Mouse (Mus musculus) MEL (cell line): Measurements from ENCODE around the gene Trp53tg5.

Experiments used
- CTCF ChIP-seq, 3 experiments: IDR thresholded peaks in 2 of 3; conservative IDR thresholded peaks in 1 of 3; 2 replicates each; pipeline ENCODE4 v1.5.1; 2011 to 2012; ENCODE audit warnings: low read length in 3 of 3, low read depth in 2 of 3, mild to moderate bottlenecking in 2 of 3, improper control_type of control experiment in 1 of 3, inconsistent platforms in 1 of 3, mixed read lengths in 1 of 3, moderate library complexity in 1 of 3; ENCODE audit not compliant: control insufficient read depth in 1 of 3, insufficient read depth in 1 of 3, poor library complexity in 1 of 3, severe bottlenecking in 1 of 3
- ELF1 ChIP-seq: IDR thresholded peaks from 2 replicates; pipeline ENCODE4 v1.6.1; 2014; ENCODE audit warnings: low read depth, mild to moderate bottlenecking, inconsistent platforms, low read length, improper control_type of control experiment, moderate library complexity
- ETS1 ChIP-seq: IDR thresholded peaks from 2 replicates; pipeline ENCODE4 v1.6.1; 2012; ENCODE audit warnings: low read depth, mild to moderate bottlenecking, inconsistent platforms, low read length, improper control_type of control experiment, moderate library complexity
- MAFK ChIP-seq: IDR thresholded peaks from 2 replicates; pipeline ENCODE4 v1.6.1; 2011; ENCODE audit warnings: low read depth, mild to moderate bottlenecking, low read length, improper control_type of control experiment, borderline replicate concordance
- MYB ChIP-seq: IDR thresholded peaks from 2 replicates; pipeline ENCODE4 v1.6.1; 2011; ENCODE audit warnings: mild to moderate bottlenecking, low read depth, low read length, improper control_type of control experiment
- POLR2A ChIP-seq, 2 experiments: IDR thresholded peaks; 2 replicates each; pipeline ENCODE4 v1.6.1; 2011 to 2012; ENCODE audit warnings: low read length in 2 of 2, mild to moderate bottlenecking in 2 of 2, control low read depth in 1 of 2, improper control_type of control experiment in 1 of 2, low read depth in 1 of 2, moderate library complexity in 1 of 2; ENCODE audit not compliant: control insufficient read depth in 1 of 2, insufficient read depth in 1 of 2, poor library complexity in 1 of 2
- POLR2AphosphoS2 ChIP-seq: IDR thresholded peaks from 2 replicates; pipeline ENCODE4 v1.6.1; 2011; ENCODE audit warnings: low read length, improper control_type of control experiment
- RCOR1 ChIP-seq: IDR thresholded peaks from 2 replicates; pipeline ENCODE4 v1.6.1; 2012; ENCODE audit warnings: low read depth, mild to moderate bottlenecking, inconsistent platforms, low read length, improper control_type of control experiment
- TBP ChIP-seq: IDR thresholded peaks from 2 replicates; pipeline ENCODE4 v1.8.0; 2011; ENCODE audit warnings: low read depth, low read length, improper control_type of control experiment

GRCm38 (mm10) chr2:164455421-164456190 lies 17.9 kb downstream of the Trp53tg5 start:
- no peak for TF ChIP-seq ETS1
- TF ChIP-seq RCOR1, result no peak
- no peak for TF ChIP-seq CTCF (IDR thresholded peaks at IDR 0.05 in 2 of 3, conservative IDR thresholded peaks at IDR 0.05 in 1 of 3; ENCODE audit: control insufficient read depth in 1 of 3, insufficient read depth in 1 of 3, low read depth in 2 of 3, low read length in 3 of 3, poor library complexity in 1 of 3, severe bottlenecking in 1 of 3)
- TF ChIP-seq ELF1, result no peak
- TF ChIP-seq MAFK, result no peak
- no peak for TF ChIP-seq POLR2A (IDR thresholded peaks at IDR 0.05; ENCODE audit: control insufficient read depth in 1 of 2, insufficient read depth in 1 of 2, low read depth in 1 of 2, low read length in 2 of 2, poor library complexity in 1 of 2)
- no peak for TF ChIP-seq POLR2AphosphoS2
- TF ChIP-seq TBP, result no peak
- TF ChIP-seq MYB, result no peak
